Mouse (Mus musculus): ENCODE measurements at regions not wholly inside any gene's neighbourhood (a gene's known extent, or its start where the extent isn't known, plus 50 kb on each side); places are given as distances from the start of the nearest gene placed in this dataset.

GRCm38 (mm10) chr1:51638519-51639302, 160.5 kb upstream of the Nabp1 start:
- TF ChIP-seq CTCF (IDR thresholded peaks at IDR 0.05; ENCODE audit: low read depth): no peak
- TF ChIP-seq EP300 (IDR thresholded peaks at IDR 0.05; ENCODE audit: low read depth): no peak
